Mouse (Mus musculus): ENCODE measurements at regions not wholly inside any gene's neighbourhood (a gene's known extent, or its start where the extent isn't known, plus 50 kb on each side); places are given as distances from the start of the nearest gene placed in this dataset.

GRCm38 (mm10) chr1:121226466-121227232 is 105.7 kb downstream of the Insig2 start:
- intact Hi-C loops (cut with DNase I), result no loop called here
- DNase-seq (ENCODE audit: low spot score in 2 of 2), result no peak

- intact Hi-C loops (cut with DNase I), result no loop called here
- no peak for DNase-seq (ENCODE audit: low spot score in 2 of 2)
Measured at GRCm38 (mm10) chr1:121227233-121227594, 105.2 kb downstream of the Insig2 start.

GRCm38 (mm10) chr1:121243576-121243975 is 88.8 kb downstream of the Insig2 start:
- DNase-seq (ENCODE audit: low spot score in 2 of 2), result no peak
- intact Hi-C loops (cut with DNase I), result no loop called here

- intact Hi-C loops (cut with DNase I), result no loop called here
- DNase-seq (ENCODE audit: low spot score in 2 of 2), result no peak
Measured at GRCm38 (mm10) chr1:121247556-121247955, 84.8 kb downstream of the Insig2 start.

GRCm38 (mm10) chr1:121249081-121249480 is 83.3 kb downstream of the Insig2 start:
- intact Hi-C loops (cut with DNase I), result loop anchor here (2.0 kb wide), 1 partner anchor 152 kb away; no protein-coding TSS in a partner anchor
- DNase-seq (ENCODE audit: low spot score in 2 of 2), result no peak

DNA sequence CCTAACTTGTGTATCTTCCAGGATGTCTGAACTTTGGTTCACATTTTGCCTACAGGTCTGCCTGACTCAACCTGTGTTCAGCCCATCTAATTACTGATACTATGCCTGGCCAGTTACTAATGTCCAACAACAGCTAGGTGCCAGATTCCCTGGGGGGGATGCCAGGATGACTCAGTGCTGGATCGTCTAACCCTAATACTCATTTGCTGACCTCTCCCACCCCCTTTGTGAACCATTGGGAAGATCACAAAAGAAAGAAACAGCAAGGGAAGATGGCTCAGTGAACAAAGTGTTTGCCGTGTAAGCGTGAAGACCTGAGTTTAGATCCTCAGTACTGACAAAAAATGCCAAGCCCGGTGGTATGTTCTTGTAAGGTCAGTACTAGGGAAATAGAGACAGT is 81.7 kb downstream of the Insig2 start:
- intact Hi-C loops (cut with DNase I), result no loop called here
- DNase-seq (ENCODE audit: low spot score in 2 of 2), result no peak

DNA sequence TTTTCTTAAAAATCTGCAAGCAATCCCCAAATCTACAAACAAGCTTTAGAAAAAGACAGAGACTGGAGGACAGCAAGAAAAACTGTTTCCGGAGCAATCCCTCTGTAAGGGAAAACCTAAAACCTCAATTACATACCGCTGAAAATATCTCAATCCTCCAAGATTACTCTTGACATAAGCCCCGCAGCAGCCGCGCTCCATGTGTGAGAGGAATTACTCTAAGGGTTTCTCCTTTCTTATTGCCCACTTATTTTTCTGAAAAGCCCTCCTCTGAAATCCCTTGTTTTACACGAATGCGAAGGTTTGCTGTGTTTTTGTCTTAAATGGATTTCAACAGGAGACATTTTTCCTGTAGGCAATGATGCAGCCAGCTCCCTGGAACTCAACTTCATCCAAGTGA is 80.3 kb downstream of the Insig2 start:
- DNase-seq (ENCODE audit: low spot score in 2 of 2), result no peak
- intact Hi-C loops (cut with DNase I), result no loop called here

DNA sequence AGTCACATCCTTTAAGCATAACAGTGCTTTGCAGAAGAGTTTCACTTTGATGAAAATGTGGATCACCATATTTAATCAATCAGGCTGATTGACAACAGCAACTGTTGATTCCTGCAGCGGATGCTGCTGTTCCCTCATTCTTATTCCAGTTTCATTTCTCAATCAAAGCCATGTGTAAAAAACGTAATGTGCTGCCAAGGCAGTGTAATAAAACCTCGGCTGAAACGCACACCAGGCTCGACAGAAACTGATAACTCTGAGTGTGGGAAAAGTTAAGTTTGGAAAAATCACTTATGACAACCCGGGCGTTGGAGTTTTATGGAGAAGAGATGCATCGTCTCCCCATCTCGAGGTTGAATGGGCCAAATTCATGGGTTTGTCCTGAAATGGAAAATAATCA is 78.2 kb downstream of the Insig2 start:
- DNase-seq (ENCODE audit: low spot score in 2 of 2), result no peak
- intact Hi-C loops (cut with DNase I), result no loop called here
